Mouse (Mus musculus): ENCODE measurements around the gene Gm21861.
"Not testable (repeated sequence)": the region's sequence is repeated elsewhere in the genome, so short reads cannot be mapped to it uniquely, and the experiment has no call there.

Gene Gm21861

GRCm38 (mm10) chrY:58814497-58814896 is at the start of gene Gm21861:
Gene Gm21861 (minus strand): TSS chrY:58814597.
- DNase-seq (ENCODE audit: low read depth, low spot score): not testable (repeated sequence)
